Mouse (Mus musculus) B cell, adult 2 months (primary cell): Measurements from ENCODE around the gene Wnt1.

Experiments
- DNase-seq, 2 experiments: peaks; one replicate each; pipeline ENCODE4 v3.0.0; 2022

Wnt1 gene

GRCm38 (mm10) chr15:98839161-98839560, 49.5 kb downstream of the Wnt1 start:
- no peak for DNase-seq

- no peak for DNase-seq
Observed at GRCm38 (mm10) chr15:98839671-98840585, 50.3 kb downstream of the Wnt1 start.
